Mouse (Mus musculus): ENCODE measurements around the gene Sema6c. TPM values are rescaled to one million over a fixed set of nuclear protein-coding genes. Genes with fewer than 3 reads are reported as not detected.
"Not testable (repeated sequence)": the region's sequence is repeated elsewhere in the genome, so short reads cannot be mapped to it uniquely, and the experiment has no call there.

The Sema6c gene
- 10 to 100 TPM in 2 of 4 experiments, 1 to 10 TPM in 2; 4.0 to 13.1 (median 8.0) TPM for total RNA-seq (2022)

DNA sequence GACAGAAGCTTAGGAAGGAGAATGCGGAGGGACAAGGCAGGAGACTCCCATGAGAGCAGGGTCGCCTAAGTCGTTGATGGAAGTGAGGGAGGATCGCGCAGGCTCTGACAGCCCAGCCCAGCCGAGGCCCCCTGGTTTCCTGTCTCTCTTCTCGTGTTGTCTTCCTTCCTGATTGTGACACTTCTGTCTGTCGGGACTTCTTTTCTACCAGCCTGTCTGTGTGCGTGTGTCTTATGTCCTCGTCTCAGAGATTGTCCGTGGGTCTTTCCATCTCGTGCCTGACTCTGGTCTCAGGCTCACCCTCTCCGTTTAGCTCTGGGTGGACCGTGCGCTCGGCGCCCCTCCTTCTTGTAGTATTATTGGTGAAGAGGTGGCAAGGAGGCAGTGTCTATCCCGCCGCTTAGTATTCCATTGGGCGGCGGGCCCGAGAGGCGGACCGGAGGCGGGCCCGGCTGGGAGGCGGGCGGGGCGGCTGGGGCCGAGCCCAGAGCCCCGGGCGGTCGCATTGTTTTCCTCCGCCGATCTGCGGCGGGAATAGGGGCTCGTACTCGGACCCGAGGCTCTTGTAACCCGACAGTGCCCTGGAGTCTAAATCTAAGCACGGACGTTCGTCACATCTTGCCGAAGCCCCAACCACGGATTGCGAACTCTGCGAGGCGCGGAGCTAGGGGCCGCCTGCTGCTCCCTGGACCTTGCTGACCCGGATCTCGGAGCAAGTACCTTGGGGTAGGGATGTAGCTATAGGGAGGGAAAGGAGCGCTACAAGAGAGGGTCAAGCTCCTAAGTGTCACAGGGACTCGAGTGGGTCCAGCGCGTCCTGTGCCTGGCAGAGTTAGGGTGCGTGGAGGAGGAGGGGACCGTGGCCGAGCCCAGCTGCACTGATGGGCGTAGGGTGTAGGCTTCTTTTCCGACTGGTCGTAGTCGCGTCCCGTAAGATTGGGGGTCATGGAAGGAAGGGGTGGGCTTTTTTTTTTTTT lies at the start of gene Sema6c:
Gene Sema6c, plus strand, starts transcription at position 471 of the 977 bp plus-strand sequence.
- DNase-seq = peak; percentile 84

DNA sequence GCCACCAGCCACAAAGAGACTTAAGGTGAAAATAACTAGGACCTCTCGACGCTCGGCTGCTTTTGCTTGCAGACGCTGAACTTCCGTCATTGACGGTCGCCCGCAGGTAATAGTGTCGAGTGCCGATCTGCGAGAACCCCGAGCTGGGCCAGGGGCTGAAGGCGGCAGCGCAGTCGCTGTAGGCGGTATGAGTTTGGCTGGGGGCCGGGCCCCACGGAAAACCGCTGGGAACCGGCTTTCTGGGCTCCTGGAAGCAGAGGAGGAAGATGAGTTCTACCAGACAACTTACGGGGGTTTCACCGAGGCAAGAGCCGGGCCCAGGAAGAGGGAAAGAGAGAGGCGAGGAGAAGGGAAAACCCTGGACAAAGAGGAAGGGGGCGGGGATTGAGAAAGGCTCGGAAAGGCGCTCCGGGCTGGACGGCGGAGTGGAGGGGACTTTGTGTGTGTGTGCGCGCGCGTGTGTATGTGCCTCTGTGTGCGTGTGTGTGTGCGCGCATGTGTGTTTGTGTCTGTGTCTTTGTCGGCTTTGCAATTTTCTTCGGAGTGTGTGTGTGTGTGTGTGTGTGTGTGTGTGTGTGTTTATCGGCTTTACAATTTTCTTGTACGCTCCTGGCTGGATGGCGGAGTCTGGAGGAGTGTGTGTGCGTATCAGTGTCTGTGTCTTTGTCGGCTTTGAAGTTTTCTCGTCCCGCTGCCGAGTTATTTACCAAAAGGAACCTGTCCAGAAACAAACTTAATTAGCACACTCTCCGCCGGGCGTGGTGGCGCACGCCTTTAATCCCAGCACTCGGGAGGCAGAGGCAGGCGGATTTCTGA lies 49.1 kb upstream of the Sema6c start, which contains the start of gene Vps72:
Gene Vps72, plus strand, starts transcription at position 112 of the 816 bp plus-strand sequence.
- peak; percentile 87 for DNase-seq

DNA sequence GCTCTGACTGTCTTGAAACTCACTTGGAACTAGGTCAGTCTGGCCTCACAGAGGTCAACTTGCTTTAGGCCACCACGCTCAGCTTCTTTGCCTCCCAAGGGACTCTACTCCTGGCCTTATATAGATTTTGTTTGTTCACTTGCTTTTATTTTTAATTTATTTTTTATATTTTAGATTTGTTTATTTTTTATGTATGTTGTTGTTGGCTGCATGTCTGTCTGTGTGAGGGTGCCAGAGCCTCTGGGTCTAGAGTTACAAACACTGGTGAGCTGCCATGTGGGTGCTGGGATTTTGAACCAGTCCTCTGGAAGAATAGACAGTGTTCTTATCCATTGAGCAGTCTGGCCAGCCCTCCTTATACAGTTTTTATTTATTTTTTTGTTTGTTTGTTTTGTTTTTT lies 47.5 kb upstream of the Sema6c start:
- no peak for DNase-seq

DNA sequence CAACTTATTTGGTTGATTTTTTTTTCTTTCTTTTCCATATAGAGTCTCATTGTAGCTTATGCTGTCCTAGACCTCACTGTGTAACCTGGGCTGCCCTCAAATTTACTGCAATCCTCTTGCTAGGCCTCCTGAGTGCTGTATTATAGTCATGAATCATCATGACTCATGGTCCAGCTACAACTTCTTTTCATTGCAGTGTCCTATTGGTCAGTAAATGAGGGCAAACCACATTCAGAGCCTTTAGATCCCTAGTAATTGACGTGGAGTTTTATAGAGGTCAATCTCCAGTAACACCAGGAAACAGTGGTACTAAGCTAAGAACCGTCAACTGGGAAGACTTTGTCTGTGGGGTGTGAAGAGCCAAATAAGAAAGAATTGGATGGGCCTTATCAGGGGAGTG lies 42.5 kb upstream of the Sema6c start:
- DNase-seq = no peak

DNA sequence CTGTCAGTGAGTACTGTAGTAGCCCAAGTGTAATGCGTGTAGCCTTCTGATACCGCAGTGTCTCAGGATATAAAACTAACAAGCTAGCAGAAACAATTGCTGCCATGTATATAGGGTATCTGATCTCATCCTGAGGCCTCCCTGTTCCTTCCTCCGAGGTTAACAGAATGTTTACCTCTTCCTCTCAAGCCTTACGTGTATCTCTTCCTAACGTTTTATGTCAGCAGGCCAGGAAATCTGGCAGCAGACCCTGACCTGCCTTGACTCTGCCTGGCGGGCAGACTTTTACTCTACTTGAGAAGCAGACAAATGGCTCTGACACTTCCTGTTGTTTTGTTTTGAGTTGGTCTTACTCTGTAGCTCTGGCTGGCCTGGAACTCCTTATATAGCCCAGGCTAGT lies 38.7 kb upstream of the Sema6c start:
- no peak for DNase-seq

DNA sequence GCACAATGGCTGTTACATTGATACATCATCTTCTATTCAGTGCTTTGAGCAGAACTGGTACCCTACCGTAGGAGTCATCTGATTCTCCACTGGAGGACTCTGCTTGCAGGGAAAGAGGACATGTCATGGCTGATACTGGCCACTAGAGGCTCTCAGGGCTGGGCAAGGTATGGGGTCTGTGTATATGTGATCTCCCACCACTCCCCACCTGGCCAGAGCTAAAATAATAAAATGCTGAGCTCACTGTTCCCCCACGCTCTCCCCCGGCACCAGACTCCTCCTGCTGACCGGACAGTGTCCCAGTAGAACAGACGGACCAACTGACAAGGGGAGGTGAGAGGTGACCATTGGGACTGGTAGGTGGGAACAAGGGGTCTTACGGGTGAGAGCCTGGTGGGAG lies 36.0 kb upstream of the Sema6c start, which contains the start of gene Tmod4:
Gene Tmod4, plus strand, starts transcription at position 231 of the 400 bp plus-strand sequence.
- no peak for DNase-seq

DNA sequence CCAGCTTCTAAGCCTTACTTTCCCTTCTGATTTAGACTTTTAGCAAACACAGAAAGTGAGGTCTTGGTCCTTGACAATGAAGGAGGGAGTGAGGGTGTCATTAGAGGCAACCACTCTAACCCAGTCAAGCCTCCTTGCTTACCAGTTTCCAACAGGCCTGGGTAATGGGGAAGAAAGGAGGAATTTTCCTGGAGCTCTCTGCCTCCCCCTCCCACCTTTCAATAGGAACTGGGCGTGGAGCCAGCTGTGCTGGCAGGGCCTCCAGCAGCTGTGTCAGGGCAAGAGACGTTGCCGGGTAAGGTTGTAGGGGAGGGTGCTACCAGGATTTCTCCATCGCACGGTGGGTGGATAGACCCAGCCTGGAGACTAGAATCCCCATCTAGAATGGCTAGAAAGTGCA lies 35.3 kb upstream of the Sema6c start:
- DNase-seq = no peak

DNA sequence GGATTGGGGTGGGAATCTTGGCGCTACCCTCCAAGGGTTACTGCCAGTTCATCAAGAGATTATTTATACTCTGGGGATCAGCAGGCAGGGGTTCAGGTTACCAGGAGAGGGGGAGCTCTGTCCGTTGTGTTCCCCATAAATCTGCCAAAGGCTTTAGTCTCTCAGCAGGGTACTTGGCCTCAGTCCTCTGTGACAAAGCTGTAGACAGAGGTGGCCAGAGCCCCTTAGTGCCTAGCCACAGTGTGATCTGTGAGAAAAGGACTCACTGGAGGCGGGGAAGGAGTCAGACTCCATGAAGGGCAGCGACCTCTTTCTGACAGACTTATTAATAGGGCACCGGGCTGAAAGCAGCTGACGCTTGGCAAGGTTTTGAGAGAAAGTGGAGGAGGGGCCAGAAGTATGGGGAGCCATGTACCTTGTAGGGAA lies 31.0 kb upstream of the Sema6c start:
- no peak for DNase-seq

DNA sequence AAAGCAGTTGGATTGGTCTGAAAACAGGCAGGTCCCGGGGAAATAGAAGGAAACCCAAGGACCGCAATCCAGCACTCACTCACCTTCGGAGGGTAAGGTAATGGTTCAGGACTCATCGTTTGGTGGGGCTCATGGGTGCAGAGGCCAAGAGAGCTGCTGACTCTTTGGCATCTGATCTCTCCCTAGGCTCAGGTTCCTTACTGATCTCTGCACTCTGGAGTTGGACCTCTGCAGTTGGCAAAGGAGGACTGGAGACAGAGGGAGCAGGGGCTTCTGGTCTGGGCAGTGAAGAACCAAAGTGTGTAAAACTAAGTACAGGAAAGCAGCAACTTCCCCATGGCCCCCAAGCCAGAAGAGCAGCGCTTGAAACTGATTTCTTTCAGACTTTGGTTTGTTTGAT lies 30.2 kb upstream of the Sema6c start:
- DNase-seq = no peak

DNA sequence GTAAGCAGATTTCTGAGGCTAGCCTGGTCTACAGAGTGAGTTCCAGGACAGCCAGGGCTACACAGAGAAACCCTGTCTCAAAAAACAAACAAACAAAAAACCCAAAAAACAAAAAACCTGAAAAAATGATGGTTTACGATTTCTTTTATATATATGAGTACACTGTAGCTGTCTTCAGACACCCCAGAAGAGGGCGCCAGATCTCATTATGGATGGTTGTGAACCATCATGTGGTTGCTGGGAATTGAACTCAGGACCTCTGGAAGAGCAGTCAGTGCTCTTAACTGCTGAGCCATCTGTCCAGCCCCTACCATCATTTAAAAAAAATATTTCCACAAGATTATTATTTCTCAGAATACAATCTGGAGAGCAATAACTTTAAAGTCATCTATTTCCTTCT lies 27.9 kb upstream of the Sema6c start:
- DNase-seq = not testable (repeated sequence)

DNA sequence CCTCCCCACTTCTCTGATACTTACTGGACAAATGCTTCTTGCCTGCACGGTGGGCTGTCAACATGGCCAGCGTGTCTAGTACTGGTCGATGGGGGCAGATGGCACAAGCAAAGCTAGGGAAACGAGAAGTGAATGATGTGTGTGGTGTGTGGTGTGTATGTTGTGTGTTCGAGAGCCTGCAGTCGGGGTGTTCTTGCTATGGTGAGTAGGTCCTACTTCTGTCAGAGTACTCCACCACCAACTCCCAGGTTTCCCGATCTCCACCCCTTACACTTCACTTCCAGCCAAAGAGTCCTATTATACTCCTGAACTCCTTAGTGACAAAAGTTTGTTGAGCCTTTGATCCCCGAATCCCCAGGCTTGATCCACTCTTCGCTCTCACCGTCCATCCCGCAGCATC lies 27.1 kb upstream of the Sema6c start:
- no peak for DNase-seq

DNA sequence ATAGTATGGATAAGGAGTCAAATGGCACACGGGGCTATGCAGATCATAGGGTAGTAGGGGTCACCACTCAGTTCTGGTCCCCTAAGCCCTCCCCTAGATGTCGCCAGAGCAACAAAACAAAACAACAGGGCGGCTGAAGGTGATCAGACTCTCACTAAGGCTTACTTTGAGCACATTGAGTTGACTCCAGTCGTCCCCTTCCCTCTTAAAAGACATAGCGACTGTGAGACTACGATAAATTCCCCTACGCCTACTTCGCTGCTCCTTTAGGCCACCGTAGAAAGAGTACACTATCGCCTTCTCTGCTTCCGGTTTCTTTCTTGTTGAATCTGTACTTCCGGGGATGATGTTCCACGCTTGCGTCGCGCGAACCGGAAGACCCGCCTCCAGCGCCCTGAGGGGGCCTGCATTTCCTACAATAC lies 26.6 kb upstream of the Sema6c start, which contains the start of the genes Scnm1 and Lysmd1:
Gene Scnm1, minus strand, starts transcription at position 332 of the 422 bp plus-strand sequence.
Gene Lysmd1, plus strand, starts transcription at position 409 of the 422 bp plus-strand sequence.
- peak; percentile 93 for DNase-seq

DNA sequence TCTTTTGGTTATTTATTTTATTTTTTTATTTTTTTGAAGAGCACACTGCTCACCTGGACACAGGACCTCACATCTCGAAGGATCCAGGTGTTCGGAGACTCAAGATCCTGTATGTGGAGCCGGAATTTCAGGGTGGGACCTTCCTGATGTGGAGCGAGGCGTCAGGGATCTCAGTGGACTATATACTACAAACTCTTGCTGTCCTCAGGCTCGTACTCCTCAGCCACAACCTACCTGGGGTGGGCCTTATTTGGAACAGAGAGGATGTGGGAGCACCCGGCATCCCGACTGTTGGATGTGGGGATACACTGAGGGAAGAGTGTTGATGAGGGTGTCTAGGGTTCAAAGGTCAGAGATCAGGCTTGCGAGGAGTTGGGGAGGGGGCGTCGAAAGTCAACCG lies 26.1 kb upstream of the Sema6c start:
- DNase-seq = not testable (repeated sequence)

DNA sequence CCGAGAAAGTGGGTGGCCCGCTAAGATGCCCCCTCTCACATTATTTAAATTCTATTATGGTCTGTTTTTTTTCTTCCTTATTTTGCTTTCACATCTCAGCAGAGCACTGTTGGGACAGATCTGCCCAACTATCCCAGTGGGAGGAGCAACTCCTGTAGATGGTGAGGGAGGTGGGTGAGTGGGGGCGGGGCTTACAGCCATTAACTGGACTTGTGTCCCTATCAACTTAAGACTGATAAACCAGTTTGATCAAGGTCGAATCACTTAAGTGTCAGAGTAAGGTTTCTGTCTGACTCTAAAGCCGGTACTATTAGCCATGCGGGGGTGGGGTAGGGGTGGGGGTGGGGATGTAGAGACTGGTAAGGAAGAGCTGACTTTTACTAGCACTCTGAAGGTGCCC lies 25.2 kb upstream of the Sema6c start:
- peak; percentile 66 for DNase-seq

DNA sequence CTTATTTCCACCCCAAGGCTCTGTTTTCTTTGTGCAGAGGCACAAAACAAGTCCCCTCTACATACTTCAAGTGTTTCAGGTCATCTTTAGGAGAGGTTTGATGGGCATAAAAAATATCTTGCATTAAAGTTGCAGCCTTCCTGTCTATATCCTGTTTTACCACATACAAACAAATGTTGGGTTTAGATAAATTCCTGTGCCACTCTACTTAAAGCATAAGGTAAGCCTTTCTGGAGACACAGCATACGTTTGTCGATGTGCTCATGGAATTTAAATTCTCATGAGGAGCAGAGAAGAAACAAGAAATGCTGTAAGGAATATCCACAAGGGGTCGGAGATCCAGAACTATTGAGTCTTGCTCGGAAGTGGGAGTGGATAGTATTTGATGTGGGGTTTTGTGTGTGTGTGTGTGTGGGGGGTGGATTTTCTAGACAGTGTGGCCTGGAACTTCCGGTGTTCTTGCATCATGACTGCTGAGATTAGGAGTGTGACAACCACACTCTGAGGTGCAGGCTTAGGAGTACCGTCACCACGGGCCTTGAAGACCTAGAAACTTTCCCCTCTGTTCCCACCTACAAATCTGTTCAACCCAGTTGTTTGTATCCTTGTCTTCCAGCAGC lies 24.7 kb upstream of the Sema6c start:
- no peak for DNase-seq

DNA sequence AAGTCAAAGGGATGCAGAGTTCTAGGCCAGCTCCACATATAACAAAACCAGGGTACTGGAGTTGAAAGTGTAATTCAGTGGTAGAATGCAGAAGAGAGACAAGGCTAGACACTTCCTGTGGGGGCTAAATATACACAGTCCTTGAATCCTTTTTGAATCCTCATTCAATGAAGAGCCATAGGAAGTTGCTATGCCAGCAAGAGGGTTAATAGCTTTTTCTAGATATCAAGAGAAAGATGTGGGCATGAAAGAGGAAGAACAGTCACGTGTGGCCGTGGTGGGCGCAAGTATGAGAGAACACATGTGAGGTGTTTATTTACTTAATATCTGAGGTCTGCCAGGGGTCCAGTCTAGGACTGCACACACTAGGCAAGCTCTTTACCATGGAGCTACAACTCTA lies 23.9 kb upstream of the Sema6c start:
- no peak for DNase-seq

DNA sequence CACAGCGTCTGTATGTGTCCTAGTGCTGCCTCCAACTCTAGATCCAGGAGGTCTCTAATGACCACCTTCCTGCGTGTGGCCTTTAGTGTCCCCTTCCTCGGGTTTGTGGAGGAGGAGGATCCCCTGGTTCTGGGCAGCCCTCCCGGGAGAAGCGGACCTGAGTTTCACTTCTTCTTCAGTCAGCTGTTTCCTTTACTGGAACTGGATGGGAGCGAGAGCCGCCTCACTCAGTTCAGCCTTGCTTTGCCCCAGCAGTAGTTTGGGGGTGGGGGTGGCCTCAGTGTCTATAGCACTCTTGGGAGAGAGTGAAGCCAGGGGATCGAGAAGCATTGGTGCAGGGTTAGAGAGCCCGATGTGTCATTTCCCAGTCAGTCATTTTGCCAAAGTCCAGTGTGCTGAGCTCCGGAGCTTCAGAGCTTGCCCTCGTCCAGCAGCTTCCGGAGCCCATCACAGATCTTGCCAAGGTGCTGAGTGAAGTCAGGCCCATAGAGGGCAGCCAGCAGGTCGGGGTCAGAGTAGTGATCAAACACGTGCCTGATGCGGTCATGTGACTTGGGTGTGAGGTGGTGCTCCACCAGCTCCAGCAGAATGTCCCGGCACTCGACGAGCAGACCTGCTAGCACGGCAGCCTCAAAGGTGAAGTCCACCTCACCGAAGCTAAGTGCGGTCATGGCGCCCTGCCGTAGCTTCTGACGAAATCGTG lies 20.5 kb upstream of the Sema6c start:
- no peak for DNase-seq

DNA sequence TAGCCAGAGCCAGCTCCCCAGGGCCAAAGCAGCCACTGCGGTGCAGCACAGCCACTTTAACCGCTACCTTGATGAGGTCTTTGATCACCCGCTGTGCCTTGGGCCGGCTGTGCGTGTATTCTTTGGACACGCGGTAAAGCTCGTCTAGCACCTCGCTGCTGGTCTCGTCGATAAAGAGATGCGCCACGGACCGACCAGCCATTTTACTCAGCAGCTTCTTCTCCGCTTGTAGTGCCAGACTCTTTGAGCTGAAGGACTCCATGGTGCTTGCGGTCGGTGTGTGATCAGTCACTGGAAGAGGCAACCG lies 20.0 kb upstream of the Sema6c start:
- no peak for DNase-seq

DNA sequence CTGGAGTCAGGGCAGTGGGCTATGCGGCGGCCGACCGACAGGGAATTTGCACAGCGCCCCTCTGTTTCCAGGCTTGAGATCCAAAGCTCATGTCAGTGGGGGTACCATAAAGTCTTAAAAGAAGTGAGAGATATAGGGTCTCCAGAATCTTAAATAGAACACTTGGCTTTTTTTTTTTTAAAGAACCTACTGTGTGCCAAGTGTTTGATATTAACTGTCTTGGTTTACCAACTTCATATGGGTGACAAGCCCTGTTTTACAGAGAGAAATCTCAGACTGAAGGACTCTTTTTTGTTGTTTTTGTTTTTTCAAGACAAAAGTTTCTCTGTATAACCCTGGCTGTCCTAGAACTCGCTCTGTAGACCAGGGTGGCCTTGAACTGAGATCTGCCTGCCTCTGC lies 19.5 kb upstream of the Sema6c start:
- DNase-seq = no peak

DNA sequence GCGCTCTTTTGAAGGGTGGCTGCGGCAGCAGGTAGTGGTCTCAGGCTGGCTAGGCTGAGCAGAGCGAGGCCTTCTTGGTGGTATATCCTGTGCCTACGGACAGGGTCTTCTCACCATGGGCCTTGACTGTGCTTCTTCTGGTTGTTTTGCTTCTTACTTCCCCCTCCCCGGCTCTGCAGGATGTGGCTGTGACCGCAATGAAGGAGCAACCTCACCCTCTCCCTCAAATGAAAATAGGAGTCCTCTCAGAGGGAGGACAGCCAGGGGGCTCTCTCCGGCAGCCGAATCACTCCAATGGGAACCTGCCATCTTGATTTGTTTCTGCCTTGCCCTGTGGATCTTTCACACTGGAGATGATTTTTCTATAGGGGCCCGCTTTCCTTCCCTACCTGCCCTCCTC lies 18.8 kb upstream of the Sema6c start:
- DNase-seq = no peak

DNA sequence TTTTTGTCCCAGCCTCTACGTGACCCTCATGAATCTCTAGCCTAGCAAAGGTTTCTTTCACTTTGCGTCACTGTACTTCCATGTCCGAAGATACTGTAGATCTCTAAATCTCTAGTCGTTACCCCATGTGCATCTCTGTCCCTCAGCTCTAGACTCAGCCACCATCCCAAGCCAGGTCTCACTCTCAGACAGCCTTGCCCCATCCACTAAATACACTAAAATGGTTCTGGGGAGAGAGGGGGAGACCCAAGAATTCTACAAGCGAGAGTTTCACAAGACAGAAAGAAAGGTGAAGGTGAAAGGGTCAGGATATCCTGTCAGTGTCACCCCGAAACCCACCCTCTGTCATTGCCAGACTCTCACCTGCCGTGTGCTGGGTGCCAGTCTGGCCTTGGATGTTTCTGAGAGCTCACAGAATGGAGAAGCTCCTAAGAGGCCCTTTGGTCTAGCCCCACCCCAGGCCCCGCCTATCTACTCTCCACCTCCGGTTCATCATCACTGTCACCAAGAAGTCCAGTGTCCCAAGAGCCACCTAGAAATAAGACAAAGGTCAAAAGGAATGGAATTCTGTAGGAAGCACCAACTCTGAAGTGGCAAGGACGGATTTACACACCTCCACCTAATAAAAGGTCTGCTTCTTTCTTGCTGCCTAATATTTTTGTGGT lies 18.2 kb upstream of the Sema6c start, which contains the start of gene Tnfaip8l2:
Gene Tnfaip8l2, minus strand, starts transcription at position 409 of the 665 bp plus-strand sequence.
- DNase-seq = no peak

Data from adrenal gland, adult 8-10 months (tissue).